Mouse (Mus musculus) embryo, embryonic 10 days (tissue): Measurements from ENCODE around the gene Pick1.

Source experiments
- DNase-seq: peaks from one replicate; pipeline ENCODE4 v3.0.0-alpha.2; 2015; ENCODE audit warnings: low spot score

The Pick1 gene

DNA sequence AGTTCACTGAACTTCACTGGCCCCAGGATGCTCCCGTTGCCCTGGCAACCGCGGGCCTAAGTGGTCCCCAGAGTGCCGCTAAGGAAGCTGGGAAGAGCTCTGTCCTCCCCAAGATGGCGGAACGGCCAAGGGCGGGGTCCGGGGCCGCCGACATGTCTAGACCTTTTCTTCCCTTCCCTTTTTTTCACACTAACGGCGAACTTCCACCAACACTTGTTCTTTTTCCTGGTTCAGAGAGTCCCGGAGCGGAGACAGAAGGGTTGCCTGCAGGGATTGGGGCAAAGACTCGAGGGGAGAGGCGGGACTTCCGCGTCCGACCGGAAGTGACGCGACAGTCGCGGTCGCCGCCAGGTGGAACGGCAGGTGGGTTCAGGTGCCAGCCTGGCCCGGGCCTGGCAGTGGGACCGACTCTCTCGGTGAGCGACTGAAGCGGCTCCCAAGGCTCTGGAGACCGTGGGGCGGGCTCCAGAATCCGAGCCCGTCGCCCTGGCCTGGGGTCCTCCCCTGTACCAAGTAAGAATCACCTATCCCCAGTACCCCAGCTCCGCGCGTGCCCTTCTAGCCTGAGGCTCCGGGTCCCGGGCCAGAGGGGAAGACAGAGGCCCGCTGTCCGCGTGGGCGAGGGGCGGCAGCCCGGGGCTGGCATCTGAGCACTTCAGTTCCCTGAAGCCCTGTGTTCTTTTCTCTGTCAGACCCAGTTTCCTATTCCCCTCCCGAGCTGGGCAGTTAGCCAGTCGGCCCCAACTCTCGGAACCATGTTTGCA is at the start of gene Pick1, which contains the start of gene Gm49486:
Gene Pick1, plus strand, starts transcription at position 116 of the 764 bp plus-strand sequence.
Gene Gm49486, plus strand, starts transcription at position 334 of the 764 bp plus-strand sequence.
- peak; percentile 96 for DNase-seq

DNA sequence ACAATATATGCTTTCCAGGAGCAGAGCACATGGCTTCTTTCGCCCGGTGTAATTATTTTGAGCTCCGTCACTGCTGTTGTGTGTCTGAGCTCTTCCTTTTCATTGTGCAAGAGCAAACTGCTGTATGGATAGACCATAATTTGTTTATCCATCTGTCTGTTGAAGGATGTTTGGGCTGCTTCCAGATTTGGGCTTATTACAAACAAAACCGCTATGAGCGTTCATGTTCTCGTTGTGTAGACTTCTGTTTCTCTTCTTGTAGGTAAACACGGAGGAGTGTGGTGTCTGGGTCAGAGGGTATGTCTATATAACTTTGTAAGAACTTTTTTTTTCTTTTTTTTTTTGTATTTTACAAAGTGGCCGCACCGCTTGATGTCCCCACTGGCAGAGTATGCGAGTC is 43.8 kb upstream of the Pick1 start:
- no peak for DNase-seq

DNA sequence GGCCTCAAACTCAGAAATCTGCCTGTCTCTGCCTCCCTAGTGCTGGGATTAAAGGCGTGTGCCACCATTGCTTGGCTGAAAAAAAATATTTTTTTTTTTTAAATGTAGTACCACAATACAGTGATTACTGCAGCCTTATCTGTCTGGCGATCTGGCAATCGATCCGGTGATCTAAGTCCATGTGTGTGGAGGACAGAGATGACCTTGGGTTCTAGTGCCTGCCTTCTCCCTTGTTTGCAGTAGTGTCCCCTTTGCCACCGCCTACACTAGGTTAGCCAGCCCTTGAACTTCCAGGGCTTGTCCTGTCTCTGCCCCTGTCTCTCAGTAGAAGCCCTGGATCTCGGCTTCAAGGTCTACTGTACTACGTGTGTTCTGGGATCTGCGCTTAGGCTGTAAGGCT is 41.2 kb upstream of the Pick1 start:
- DNase-seq: no peak

DNA sequence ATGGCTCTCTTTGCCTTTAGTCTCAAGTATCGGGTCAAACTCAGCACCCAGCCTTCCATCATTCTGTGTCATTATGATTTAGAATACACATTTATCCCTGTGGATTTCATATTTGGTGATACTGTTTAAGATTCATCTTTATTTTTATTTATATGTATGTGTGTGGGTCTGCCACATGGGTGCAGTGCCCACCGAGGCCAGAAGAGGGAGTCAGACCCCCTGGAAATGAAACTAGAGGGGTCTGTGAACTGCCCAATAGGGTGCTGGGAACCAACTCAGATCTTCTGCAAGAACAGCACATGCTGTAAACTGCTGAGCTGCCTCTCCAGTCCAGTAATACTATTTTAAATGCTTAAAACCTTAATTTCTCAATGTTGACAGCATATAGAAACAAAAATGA is 37.5 kb upstream of the Pick1 start:
- no peak for DNase-seq

DNA sequence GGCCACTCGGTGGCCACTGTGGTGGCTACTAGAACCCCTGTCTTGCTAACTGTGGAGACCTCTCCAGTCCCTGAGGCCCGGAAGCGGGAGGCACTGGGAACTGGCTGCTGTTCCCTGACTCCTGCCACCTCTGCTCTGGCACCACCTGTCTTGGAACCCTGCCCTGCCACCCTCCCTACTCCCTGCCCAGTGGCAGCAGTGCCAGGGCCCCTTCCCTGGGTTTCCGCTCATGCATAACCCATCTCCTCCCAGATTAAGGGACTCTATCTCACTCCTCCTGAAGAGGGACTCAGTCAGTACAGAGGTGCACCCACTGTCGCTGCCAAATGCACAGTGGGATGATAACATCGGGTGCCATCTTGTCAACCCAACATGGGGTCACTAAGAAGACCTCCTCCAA is 36.5 kb upstream of the Pick1 start:
- no peak for DNase-seq

DNA sequence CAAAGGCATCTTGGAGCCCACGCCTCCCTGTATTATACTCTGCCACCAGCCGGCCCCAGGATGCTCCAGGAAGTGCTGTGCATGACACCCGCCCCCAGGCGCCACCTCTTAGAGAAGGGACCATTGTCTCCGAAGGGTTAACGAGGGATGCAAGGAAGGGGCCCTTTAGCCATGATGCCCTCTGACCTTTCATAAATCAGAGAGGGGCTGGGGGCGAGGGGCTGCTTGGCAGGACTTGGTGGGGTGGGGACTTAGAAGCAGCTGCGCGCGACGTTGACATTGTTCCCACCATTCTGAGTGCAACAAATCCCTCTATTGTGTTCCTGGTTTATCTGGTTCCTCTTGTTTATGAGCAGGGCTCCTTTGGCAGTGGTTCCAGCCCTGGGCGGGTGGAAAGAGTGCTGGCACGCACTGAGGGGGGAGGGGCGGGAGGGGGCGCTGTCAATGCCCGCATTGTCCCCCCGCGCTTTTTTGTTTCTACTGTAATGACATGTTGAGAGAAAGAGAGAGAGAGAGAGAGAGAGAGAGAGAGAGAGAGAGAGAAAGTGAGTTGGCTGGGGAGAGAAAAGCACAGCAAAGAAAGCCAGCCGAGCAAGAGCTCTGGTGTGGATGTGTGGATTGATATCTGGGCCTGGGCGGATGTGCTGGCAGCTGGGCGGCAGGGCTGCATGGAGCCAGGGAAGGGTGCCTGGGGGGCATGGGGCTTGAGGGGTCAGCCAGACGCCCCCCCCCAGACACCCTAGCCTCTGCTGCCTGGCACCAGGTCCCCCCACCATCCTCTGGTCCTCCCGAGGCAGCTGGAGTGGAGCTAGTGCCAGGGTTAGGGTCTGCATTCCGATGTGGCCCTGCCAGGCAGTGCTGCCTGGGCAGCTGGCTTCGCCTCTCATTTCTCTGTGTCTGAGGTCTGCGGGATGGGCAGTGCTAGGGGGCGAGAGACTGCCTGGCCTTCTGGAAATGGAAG is 35.8 kb upstream of the Pick1 start:
- peak; percentile 79 for DNase-seq

DNA sequence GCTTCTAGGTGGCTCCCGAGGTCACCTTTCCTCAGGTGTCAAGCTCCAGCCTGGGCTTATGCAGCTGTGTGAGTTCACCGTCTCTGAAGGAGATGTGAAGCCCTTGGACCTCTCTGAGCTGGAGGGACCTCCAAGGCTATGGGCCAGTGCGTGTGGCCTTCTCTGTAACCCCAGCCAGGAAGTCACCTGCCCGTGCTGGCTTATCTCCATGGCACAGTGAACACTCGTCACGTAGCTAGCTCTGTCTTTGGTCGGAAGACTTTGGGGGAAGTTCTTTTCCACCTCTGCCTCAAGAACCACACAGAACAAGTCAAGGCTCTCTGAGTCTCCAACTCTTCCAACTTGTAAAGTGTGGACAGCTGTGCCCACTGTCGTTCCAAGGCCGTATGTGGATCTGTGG is 34.9 kb upstream of the Pick1 start:
- no peak for DNase-seq

DNA sequence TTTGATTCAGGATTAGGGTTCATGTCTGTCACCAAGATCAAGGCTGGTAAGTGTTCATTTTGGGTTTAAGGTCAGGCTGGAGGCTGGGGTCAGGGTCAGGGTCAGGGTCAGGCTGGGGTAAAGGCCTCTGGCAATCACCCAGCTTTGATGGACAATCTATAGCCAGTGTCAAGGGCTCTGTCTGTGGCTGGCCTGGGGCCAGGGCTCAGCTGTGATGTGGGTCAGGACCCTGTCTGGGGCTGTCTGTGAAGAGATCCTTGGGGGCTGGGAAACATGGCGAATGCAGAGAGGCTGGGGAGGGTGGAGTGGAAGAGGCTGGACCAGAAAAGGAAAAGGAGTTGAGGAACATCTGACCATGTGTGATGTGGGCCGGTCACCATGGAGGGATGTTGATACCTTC is 34.0 kb upstream of the Pick1 start:
- DNase-seq: peak; percentile 26

DNA sequence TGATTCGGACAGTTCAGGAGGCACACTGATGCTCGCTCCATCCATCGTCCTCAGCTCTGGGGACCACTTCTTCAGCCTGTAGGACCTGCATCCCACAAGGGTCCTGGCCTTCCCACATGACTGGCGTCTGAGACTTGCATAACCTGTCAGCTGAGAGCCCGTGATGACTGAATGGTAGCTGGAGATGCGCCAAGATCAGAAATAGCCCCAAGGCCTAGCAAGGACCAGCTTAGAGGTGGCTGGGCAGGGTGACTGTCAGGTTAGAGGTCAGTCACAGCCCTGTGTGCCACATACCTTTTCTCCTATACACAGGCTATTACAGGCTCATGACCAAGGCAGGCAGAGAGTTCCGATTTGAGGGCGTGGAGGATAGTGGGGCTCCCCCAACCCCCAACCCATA is 33.5 kb upstream of the Pick1 start:
- no peak for DNase-seq

DNA sequence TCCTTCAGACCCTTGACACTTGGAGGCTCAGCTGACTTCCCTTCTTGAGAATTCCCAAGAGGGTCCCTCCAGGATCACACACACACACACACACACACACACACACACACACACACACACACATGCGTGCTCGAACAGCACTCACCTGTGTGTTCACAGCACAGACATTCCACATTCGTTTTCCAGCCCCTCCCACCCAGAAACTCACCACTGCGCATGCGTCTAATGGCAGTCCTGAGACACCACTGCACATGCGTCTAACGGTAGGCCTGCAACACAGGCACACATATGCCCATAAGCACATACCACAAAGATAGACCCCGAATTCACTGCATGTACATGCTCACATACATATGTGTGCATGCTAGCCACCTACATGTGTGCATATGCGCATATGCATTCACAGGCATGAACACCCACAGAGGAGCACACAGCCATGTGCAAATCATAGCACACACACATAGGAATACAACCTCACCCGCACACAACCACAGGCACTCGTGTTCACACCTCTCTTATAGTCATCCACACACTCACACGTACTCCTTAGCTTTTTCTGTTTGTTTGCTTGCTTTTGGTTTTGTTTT is 29.5 kb upstream of the Pick1 start:
- no peak for DNase-seq

DNA sequence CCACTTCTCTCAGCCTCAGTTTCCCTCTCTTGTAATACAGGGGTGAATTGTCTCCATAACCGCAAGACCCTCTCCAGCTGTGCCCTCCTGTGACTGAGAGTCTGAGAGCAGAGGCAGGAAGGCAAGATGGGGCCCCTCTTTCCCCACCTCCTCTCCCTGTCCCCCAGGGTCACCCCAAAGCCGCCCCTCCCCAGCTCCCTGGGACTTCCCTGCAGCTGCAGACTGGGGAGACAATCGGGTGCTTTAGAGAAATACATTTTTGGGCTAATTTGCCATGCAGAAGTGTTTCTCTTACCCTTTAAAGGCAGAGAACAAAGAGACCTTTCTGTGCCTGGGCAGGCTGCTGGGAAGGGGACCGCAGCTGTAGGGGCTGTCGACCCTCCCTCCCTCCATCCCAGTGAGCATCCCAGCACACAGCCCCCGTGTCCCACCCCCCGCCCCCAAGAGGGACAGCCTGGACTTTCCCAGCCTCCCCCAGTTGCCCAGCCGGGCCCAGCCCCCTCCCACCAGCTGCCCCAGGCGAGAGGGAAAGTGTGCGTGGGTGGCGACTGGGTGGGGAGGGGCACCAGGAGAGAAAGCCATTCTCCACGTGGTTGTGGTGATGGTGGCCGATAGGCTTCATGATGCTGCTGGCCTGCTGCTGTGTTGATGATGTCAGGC is 27.4 kb upstream of the Pick1 start:
- peak; percentile 43 for DNase-seq

DNA sequence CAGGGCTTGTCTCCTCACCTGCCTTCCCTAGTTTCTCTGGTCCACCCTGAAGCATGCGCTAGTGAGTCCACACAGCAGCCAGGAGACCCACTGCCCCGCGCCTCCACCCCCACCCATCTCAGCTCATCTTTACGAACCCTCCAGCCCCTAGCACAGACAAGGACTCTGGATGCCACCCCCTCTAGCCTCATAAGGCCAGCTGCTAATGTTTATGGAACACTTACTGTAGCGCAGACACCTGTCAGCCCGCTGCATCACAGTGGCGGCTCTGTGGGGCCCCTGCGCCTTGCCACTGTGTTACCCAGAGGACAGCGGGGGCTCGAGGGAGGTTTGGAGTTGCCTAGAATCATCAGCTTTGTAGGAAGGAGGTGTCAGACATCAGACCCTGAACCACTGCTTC is 26.4 kb upstream of the Pick1 start:
- DNase-seq: no peak

DNA sequence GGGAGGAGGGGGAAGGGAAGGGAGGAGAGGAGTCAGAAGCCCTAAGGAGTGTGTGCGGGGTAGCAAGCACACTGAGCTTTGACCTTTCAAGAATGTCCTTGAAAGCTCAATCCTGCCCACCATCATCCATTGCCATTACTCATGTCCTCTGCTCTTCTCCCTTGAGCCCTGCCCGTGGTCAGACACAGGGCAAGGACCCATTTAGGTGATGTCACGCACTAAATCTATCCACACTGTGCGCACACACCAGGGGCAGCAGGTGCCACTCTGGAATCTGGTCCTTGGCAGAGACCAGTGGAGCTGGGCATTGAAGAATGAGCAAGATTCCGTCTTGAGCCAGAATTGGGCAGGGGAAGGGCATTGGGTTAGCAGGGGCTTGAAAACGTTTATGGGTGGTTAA is 20.8 kb upstream of the Pick1 start:
- DNase-seq: no peak

DNA sequence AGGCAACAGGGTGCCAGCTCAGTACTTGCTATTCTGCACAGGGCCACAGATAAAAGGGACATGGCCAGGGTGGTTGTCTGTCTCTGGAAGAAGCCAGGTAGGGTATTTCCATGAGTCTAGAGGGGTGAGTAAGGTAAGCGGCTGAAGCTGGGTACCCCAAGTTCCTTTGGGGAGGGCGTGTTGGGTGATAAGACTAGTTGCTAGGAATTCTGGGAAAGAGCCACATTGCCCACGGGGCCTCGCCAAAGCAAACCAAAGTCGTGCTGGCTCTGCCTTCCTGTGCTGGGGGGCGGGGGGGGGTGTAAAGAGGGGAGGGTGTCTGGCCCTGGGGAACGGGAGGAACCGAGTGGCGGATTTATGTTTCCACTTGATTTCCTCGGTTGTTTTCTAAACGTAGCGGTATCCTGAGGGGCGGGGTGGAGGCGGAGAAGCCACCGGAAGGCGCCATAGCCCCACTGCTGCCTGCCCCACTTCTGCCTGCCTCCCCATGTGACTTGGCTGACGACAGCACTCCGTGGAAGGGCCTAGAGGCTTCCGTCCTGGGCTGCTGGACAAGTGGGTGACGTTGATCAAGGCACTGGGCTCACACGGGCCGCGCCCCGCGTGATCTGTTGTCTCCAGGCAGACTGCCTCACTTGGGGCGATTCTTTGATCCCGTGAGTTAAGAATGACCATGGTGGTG is 20.1 kb upstream of the Pick1 start:
- DNase-seq: no peak

DNA sequence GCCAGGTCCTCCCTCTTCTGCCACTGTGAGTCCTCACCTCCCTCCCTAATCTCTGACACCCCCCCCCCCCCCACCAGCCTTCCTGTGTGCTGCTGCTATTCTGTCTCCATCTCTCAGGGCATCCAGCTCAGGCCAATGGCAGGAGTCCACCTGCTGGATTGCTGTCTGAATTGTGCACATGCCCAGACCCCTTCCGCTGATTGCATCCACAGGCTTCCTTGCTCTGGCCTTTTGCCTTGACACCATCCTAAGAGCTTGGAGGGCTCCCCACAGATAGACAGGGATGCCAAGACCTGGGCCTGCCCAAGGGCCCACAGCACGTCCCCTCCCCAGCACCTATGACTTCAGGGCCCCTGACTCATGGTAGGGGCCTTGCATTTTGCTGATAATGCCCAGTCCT is 18.6 kb upstream of the Pick1 start:
- DNase-seq: no peak

DNA sequence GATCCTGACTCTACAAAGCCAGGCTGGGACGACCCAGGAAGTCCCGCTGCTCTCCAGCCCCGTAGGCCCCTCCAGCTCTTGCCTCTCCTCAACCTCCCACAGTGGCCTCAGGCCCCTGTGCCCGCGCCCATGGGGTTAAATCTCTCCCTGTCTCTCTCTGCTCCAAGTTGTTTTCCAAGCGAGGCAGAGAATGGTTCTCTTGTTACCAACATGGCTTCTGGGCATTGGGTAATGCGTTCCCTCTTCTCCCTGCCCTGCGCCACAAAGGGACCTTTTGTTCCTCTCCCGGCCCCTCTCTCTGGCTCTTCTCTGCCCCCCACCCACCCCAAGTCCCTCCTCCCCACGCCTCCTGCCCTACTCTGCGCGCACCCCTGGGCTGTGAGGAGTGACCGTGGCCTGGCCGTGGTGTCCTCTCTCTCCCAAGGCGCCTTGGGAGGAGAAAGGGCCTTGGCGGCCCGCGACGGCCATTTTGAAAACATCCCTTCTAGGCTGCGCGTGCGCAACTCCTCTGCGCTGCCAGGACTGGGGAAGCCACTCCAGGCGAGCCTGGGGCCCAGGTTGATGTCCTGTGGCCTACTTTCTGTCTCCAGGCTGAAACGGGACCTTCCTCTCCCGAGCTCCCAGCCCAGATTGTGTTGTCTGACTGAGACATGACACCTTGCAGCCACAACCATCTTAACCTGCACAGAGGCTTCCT is 16.1 kb upstream of the Pick1 start:
- no peak for DNase-seq

DNA sequence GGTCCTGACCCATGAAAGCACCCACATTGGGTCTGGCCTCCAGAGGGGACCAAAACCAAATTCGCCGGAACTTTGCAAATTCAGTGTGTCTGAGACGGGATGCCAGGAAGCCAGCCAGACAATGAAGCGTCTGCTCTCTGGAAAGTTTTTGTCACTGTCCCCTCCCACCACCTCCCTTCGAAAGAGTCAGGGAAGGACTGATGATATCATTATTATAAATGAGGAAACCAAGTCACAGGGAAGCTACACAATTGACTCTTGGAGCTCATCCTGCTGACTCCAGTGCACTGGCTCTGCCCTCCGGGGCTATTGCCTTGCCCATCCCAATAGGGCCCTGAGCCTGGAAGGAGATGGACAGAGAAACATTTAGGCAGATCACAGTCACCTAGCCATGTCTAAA is 15.4 kb upstream of the Pick1 start:
- DNase-seq: no peak

DNA sequence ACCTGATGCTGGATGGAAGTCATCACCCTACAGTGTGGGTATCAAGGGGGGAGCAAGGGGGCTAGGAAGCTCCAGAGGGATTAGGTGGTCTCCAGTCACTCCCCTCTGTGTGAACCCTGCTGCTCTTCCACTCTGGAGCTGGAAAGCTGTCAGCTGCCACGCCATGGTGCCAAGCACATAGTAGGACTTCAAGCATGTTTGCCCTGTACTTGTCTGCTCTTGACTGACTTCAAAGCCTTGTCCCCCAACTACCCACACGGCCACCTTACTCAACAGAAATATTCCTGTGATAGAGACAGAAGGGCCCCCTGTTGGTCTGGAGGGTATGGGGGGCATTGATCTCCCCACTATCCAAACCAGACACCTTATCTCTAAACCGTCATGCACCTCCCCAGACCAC is 12.8 kb upstream of the Pick1 start:
- no peak for DNase-seq

DNA sequence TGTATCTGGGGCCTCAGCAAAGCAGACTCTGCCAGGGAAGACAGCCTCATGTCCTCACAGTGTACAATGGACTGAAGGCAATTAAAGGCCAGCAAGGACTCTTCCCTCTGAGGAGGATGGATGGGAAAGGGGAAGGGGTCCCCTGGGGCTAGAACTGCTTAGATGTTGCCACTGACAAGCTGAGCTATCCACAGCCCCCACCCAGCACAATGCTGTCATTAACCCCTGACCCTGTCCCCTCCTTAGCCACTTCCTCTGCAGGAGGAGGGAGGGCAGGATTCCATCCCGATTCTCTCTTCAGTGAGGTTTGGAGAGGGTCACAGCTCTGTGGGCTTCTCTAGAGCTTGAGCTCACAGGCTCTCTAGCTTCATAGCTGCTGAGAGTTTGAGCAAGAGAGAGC is 9.4 kb upstream of the Pick1 start:
- peak; percentile 87 for DNase-seq

DNA sequence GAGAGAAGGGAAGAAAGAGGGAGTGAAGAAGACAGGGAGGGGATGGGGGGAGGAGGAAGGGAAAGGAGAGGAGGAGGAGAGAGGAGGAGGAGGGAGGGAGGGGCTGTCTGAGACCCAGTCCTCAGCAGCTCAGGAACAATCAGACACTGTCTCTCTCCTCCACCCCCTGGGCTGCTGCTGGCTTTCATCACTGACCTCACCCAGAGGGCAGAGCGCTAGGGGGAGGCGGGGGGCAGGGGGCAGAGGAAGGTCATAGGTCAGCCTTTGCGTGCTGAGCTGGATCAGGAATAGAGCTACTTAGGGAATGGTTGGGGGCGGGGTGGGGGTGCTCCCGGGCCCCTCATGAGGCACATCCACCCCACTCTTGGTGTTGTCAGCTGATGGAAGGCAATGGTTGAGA is 5.3 kb upstream of the Pick1 start:
- DNase-seq: peak; percentile 75

DNA sequence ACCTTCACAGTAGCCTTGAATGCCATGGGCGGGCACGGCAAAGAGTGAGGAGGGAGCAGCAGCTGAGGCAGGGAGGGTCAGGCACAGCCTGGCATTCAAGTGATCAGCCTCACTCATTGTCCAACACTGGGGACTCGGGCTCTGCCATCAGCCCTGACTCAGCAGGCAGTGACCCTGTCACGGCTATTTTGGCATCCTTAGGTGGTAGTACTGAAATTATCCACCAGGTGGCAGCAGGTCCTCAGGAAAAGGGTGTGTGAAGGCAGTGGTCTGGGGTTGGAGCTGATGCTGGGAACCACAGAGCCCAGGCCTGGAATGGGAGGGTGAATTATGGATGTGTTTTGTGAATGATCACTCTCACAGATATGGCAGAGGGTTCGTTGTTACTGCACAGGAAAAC is 4.3 kb upstream of the Pick1 start:
- DNase-seq: peak; percentile 95
